Mouse (Mus musculus): ENCODE results near the gene Kcnq2.

Gene Kcnq2

GRCm38 (mm10) chr2:181147546-181148317, 12.6 kb upstream of the Kcnq2 start:
- DNase-seq (ENCODE audit: low read depth, low spot score): no peak

GRCm38 (mm10) chr2:181146976-181147545, 12.0 kb upstream of the Kcnq2 start:
- no peak for DNase-seq (ENCODE audit: low read depth, low spot score)

GRCm38 (mm10) chr2:181144675-181145074, 9.6 kb upstream of the Kcnq2 start:
- no peak for DNase-seq (ENCODE audit: low read depth, low spot score)

- no peak for DNase-seq (ENCODE audit: low read depth, low spot score)
Measured at GRCm38 (mm10) chr2:181143509-181144276, 8.6 kb upstream of the Kcnq2 start.

GRCm38 (mm10) chr2:181142703-181143135, 7.6 kb upstream of the Kcnq2 start:
- DNase-seq (ENCODE audit: low read depth, low spot score): no peak

GRCm38 (mm10) chr2:181139641-181140193, 4.6 kb upstream of the Kcnq2 start:
- DNase-seq (ENCODE audit: low read depth, low spot score): no peak

- DNase-seq (ENCODE audit: low read depth, low spot score): no peak
Measured at GRCm38 (mm10) chr2:181136934-181137333, 1.8 kb upstream of the Kcnq2 start.

GRCm38 (mm10) chr2:181135446-181135818, 332 bp upstream of the Kcnq2 start:
- no peak for DNase-seq (ENCODE audit: low read depth, low spot score)

GRCm38 (mm10) chr2:181133837-181134590, 1.1 kb downstream of the Kcnq2 start:
- no peak for DNase-seq (ENCODE audit: low read depth, low spot score)

GRCm38 (mm10) chr2:181130245-181130644, 4.9 kb downstream of the Kcnq2 start:
- no peak for DNase-seq (ENCODE audit: low read depth, low spot score)

- no peak for DNase-seq (ENCODE audit: low read depth, low spot score)
Measured at GRCm38 (mm10) chr2:181128963-181129362, 6.1 kb downstream of the Kcnq2 start.

GRCm38 (mm10) chr2:181127786-181128185, 7.3 kb downstream of the Kcnq2 start:
- DNase-seq (ENCODE audit: low read depth, low spot score): no peak

- DNase-seq (ENCODE audit: low read depth, low spot score): no peak
Measured at GRCm38 (mm10) chr2:181125726-181126455, 9.2 kb downstream of the Kcnq2 start.

GRCm38 (mm10) chr2:181122642-181123041, 12.5 kb downstream of the Kcnq2 start:
- DNase-seq (ENCODE audit: low read depth, low spot score): no peak

- DNase-seq (ENCODE audit: low read depth, low spot score): no peak
Measured at GRCm38 (mm10) chr2:181120922-181121449, 14.1 kb downstream of the Kcnq2 start.

- DNase-seq (ENCODE audit: low read depth, low spot score): no peak
Measured at GRCm38 (mm10) chr2:181119952-181120351, 15.1 kb downstream of the Kcnq2 start.

- no peak for DNase-seq (ENCODE audit: low read depth, low spot score)
Measured at GRCm38 (mm10) chr2:181116436-181116835, 18.7 kb downstream of the Kcnq2 start.

GRCm38 (mm10) chr2:181115367-181115766, 19.7 kb downstream of the Kcnq2 start:
- no peak for DNase-seq (ENCODE audit: low read depth, low spot score)

GRCm38 (mm10) chr2:181113762-181114361, 21.2 kb downstream of the Kcnq2 start:
- no peak for DNase-seq (ENCODE audit: low read depth, low spot score)

- DNase-seq (ENCODE audit: low read depth, low spot score): no peak
Measured at GRCm38 (mm10) chr2:181111665-181112064, 23.4 kb downstream of the Kcnq2 start.
